Mouse (Mus musculus): ENCODE measurements around the gene Ppp1r15b.

The Ppp1r15b gene

GRCm38 (mm10) chr1:133121246-133121645 lies 9.7 kb upstream of the Ppp1r15b start:
- no peak for DNase-seq (ENCODE audit: low spot score)

- DNase-seq (ENCODE audit: low spot score) = no peak
Measured at GRCm38 (mm10) chr1:133124137-133124536, 6.8 kb upstream of the Ppp1r15b start.

- no peak for DNase-seq (ENCODE audit: low spot score)
Measured at GRCm38 (mm10) chr1:133125640-133126364, 5.1 kb upstream of the Ppp1r15b start.

- DNase-seq (ENCODE audit: low spot score) = no peak
Measured at GRCm38 (mm10) chr1:133126365-133126740, 4.6 kb upstream of the Ppp1r15b start.

GRCm38 (mm10) chr1:133127328-133127727 lies 3.6 kb upstream of the Ppp1r15b start:
- DNase-seq (ENCODE audit: low spot score) = no peak

GRCm38 (mm10) chr1:133129471-133130221 lies 1.3 kb upstream of the Ppp1r15b start:
- no peak for DNase-seq (ENCODE audit: low spot score)

GRCm38 (mm10) chr1:133131561-133131905 lies 590 bp downstream of the Ppp1r15b start:
- no peak for DNase-seq (ENCODE audit: low spot score)

- no peak for DNase-seq (ENCODE audit: low spot score)
Measured at GRCm38 (mm10) chr1:133131936-133132335, 993 bp downstream of the Ppp1r15b start.

- DNase-seq (ENCODE audit: low spot score) = no peak
Measured at GRCm38 (mm10) chr1:133132388-133133326, 1.7 kb downstream of the Ppp1r15b start.

GRCm38 (mm10) chr1:133133425-133133824 lies 2.5 kb downstream of the Ppp1r15b start:
- DNase-seq (ENCODE audit: low spot score) = no peak

- DNase-seq (ENCODE audit: low spot score) = no peak
Measured at GRCm38 (mm10) chr1:133134071-133134470, 3.1 kb downstream of the Ppp1r15b start.

GRCm38 (mm10) chr1:133134881-133135280 lies 3.9 kb downstream of the Ppp1r15b start:
- no peak for DNase-seq (ENCODE audit: low spot score)

GRCm38 (mm10) chr1:133135808-133136207 lies 4.9 kb downstream of the Ppp1r15b start:
- no peak for DNase-seq (ENCODE audit: low spot score)

- DNase-seq (ENCODE audit: low spot score) = no peak
Measured at GRCm38 (mm10) chr1:133138401-133138800, 7.5 kb downstream of the Ppp1r15b start.

- DNase-seq (ENCODE audit: low spot score) = no peak
Measured at GRCm38 (mm10) chr1:133146014-133147009, 15.4 kb downstream of the Ppp1r15b start.

- DNase-seq (ENCODE audit: low spot score) = no peak
Measured at GRCm38 (mm10) chr1:133147324-133147723, 16.4 kb downstream of the Ppp1r15b start.

GRCm38 (mm10) chr1:133148122-133148521 lies 17.2 kb downstream of the Ppp1r15b start:
- no peak for DNase-seq (ENCODE audit: low spot score)

- DNase-seq (ENCODE audit: low spot score) = no peak
Measured at GRCm38 (mm10) chr1:133150556-133150955, 19.6 kb downstream of the Ppp1r15b start.

GRCm38 (mm10) chr1:133152213-133152612 lies 21.3 kb downstream of the Ppp1r15b start:
- DNase-seq (ENCODE audit: low spot score) = no peak

GRCm38 (mm10) chr1:133155270-133155669 lies 24.3 kb downstream of the Ppp1r15b start:
- no peak for DNase-seq (ENCODE audit: low spot score)

GRCm38 (mm10) chr1:133159128-133159564 lies 28.2 kb downstream of the Ppp1r15b start:
- no peak for DNase-seq (ENCODE audit: low spot score)

Data from left cerebral cortex, adult 11 months (tissue).